Mouse (Mus musculus) intestine, embryonic 15.5 days (tissue): ENCODE results near the gene Scel. TPM values are rescaled to one million over a fixed set of nuclear protein-coding genes. Genes with fewer than 3 reads are reported as not detected.

ENCODE experiments used
- ATAC-seq: fragments of 200-750 bp; cut with Nextera tagmentation; 2 replicates; pipeline ENCODE4 v1.8.0; 2017; ENCODE audit warnings: moderate TSS enrichment, moderate library complexity
- H3K27ac ChIP-seq: fragments of 300-500 bp; sonication (generic); 2 replicates; pipeline ENCODE4 v1.5.1; 2015; ENCODE audit warnings: mild to moderate bottlenecking, inconsistent platforms
- H3K27me3 ChIP-seq: fragments of 300-500 bp; sonication (generic); replicated peaks from 2 replicates; pipeline ENCODE4 v1.6.1; 2015; ENCODE audit warnings: inconsistent platforms
- H3K36me3 ChIP-seq: fragments of 300-500 bp; sonication (generic); 2 replicates; pipeline ENCODE4 v1.6.1; 2015; ENCODE audit warnings: inconsistent platforms
- H3K4me1 ChIP-seq: fragments of 300-500 bp; sonication (generic); replicated peaks from 2 replicates; pipeline ENCODE4 v1.6.1; 2015; ENCODE audit warnings: inconsistent platforms
- H3K4me2 ChIP-seq: fragments of 300-500 bp; sonication (generic); replicated peaks from 2 replicates; pipeline ENCODE4 v1.6.1; 2015; ENCODE audit warnings: mild to moderate bottlenecking, inconsistent platforms
- H3K4me3 ChIP-seq: fragments of 300-500 bp; sonication (generic); replicated peaks from 2 replicates; pipeline ENCODE4 v1.5.1; 2015; ENCODE audit warnings: inconsistent platforms
- H3K9ac ChIP-seq: fragments of 300-500 bp; sonication (generic); 2 replicates; pipeline ENCODE4 v1.6.1; 2015; ENCODE audit warnings: inconsistent platforms
- H3K9me3 ChIP-seq: fragments of 300-500 bp; sonication (generic); 2 replicates; pipeline ENCODE4 v1.6.1; 2016; ENCODE audit warnings: inconsistent platforms
- WGBS: fragments of 180-500 bp; shearing (Covaris S2); methylation state at CpG from one replicate; pipeline ENCODE4 v1.1.7; 2015; 5-methylcytosine and 5-hydroxymethylcytosine counted together
- polyA plus RNA-seq: library from polyadenylated mRNA; unstranded; fragments of >200 nt; fragmentation: Nextera tagmentation; extraction: Ambion mirVana; gene quantifications from 2 replicates; pipeline ENCODE4 v1.2.1, GENCODE M21; 2015

Scel gene
- polyA plus RNA-seq, 1 experiment from 2014 or later: 0.75 TPM

GRCm38 (mm10) chr14:103550921-103551320 lies 37.8 kb downstream of the Scel start:
- no peaks in the 10 kb centered on the region for H3K4me1 ChIP-seq
- H3K4me3 ChIP-seq: no peak overlapping the region
- H3K27ac ChIP-seq: no peak overlapping the region
- H3K9ac ChIP-seq: no peak overlapping the region
- WGBS: 81% methylated on average over 10 of the region's 10 CpGs
- H3K9me3 ChIP-seq: no peaks in the 10 kb centered on the region
- no peaks in the 10 kb centered on the region for H3K27me3 ChIP-seq
- H3K4me2 ChIP-seq: no peak overlapping the region
- no peaks in the 10 kb centered on the region for H3K36me3 ChIP-seq
- no peak; the same call in 1 of the 2 replicates for ATAC-seq

- H3K27me3 ChIP-seq: no peaks in the 10 kb centered on the region
- no peak overlapping the region for H3K4me2 ChIP-seq
- H3K36me3 ChIP-seq: no peaks in the 10 kb centered on the region
- ATAC-seq: no peak
- WGBS: 72% methylated on average over 4 of the region's 4 CpGs
- no peaks in the 10 kb centered on the region for H3K4me1 ChIP-seq
- H3K27ac ChIP-seq: no peak overlapping the region
- no peak overlapping the region for H3K9ac ChIP-seq
- H3K9me3 ChIP-seq: no peaks in the 10 kb centered on the region
- no peak overlapping the region for H3K4me3 ChIP-seq
These were observed 38.8 kb downstream of the Scel start for GRCm38 (mm10) chr14:103551921-103552320.

DNA sequence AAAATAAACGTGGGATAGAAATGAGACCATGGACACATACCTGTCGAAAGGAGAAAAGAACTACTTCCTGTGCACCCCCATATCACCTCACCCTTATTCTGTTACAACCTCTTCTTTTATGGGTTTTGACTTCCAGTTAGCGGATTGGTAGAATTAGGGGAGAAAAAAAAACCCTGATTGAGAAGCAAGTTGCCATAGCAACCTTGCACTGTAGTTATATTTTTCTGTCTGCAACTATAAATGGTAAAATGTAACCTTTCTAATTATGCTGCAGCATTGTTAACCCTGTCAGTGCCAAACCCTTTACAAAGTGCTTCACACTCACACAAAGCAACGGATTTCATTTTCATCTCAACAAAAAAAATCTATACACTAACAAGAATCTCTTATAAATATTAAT lies 39.2 kb downstream of the Scel start:
- 69% methylated on average over 4 of the region's 4 CpGs for WGBS
- Histone ChIP-seq H3K36me3 (no peaks in the 10 kb centered on the region), H3K9ac (no peak overlapping the region), H3K27me3 (no peaks in the 10 kb centered on the region), H3K4me1 (no peaks in the 10 kb centered on the region), H3K9me3 (no peaks in the 10 kb centered on the region), H3K27ac (no peak overlapping the region), H3K4me3 (no peak overlapping the region), H3K4me2 (no peak overlapping the region)
- ATAC-seq: no peak

GRCm38 (mm10) chr14:103556609-103557008 lies 43.5 kb downstream of the Scel start:
- no peak for ATAC-seq
- no peaks in the 10 kb centered on the region for H3K36me3 ChIP-seq
- no peaks in the 10 kb centered on the region for H3K27me3 ChIP-seq
- no peak overlapping the region for H3K4me2 ChIP-seq
- H3K4me3 ChIP-seq: no peak overlapping the region
- no peaks in the 10 kb centered on the region for H3K4me1 ChIP-seq
- no peaks in the 10 kb centered on the region for H3K9me3 ChIP-seq
- WGBS: 54% methylated on average over 5 of the region's 5 CpGs
- H3K27ac ChIP-seq: no peak overlapping the region
- H3K9ac ChIP-seq: no peak overlapping the region

DNA sequence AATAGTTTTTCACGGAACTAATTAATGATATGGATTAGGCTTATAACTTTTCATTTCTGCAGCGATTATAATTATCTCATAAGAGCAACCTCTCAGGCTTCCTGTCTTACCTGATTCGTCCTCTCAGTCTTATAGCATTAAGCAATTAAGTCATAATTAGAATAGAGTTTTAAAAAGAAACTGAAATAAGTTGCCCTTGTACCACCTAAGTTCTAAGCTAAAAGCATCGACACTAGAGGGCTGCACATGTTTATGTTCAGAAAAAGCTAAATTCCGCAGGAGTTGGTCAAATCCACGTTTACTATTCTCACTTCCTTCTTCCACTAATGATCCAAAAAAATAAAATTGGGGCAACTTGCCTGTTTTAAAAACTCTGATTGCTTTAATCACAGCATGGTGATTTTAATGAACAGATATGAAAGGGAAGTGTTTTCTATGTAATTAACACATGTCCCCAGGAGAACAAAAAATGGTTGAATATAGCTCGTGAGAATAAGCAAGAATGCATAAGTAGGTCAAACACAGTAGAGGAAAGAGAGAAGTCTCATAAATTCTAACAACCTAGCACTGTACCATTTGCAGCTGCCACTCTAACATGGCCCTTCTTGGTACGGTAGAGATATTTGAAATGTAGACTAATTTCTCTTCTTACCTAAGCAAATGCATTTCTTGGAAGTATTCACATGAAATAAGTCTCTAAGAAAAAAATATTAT lies 48.4 kb downstream of the Scel start:
- no peak overlapping the region for H3K4me3 ChIP-seq
- ATAC-seq: no peak
- no peaks in the 10 kb centered on the region for H3K9me3 ChIP-seq
- no peaks in the 10 kb centered on the region for H3K4me1 ChIP-seq
- no peak overlapping the region for H3K27ac ChIP-seq
- no peaks in the 10 kb centered on the region for H3K36me3 ChIP-seq
- no peaks in the 10 kb centered on the region for H3K27me3 ChIP-seq
- no peak overlapping the region for H3K4me2 ChIP-seq
- WGBS: 80% methylated on average over 8 of the region's 8 CpGs
- H3K9ac ChIP-seq: no peak overlapping the region

DNA sequence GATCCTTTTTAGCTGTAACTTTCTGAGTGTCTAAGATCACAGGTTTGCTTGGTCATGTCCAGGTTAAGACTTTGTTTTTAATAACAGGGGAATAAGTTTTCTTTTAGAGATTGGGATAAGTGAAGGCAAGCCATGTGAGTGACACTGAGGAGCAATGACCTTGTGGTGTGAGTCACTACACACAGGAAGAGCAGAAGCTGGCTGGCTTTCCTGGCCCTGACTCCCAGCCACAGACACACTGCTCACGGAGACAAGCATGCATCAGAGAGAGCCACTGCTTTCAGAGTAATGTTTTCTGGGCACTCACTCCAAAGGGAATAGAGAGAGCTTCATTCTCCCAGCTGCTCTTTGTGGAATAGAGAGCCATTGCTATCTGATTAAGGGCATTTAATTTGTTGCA lies 54.8 kb downstream of the Scel start:
- no peak overlapping the region for H3K4me3 ChIP-seq
- no peak overlapping the region for H3K4me2 ChIP-seq
- no peak overlapping the region for H3K27ac ChIP-seq
- no peak for ATAC-seq
- 52% methylated on average over 1 of the region's 1 CpGs for WGBS
- H3K4me1 ChIP-seq: no peaks in the 10 kb centered on the region
- H3K27me3 ChIP-seq: no peaks in the 10 kb centered on the region
- no peaks in the 10 kb centered on the region for H3K9me3 ChIP-seq
- H3K9ac ChIP-seq: no peak overlapping the region
- no peaks in the 10 kb centered on the region for H3K36me3 ChIP-seq

DNA sequence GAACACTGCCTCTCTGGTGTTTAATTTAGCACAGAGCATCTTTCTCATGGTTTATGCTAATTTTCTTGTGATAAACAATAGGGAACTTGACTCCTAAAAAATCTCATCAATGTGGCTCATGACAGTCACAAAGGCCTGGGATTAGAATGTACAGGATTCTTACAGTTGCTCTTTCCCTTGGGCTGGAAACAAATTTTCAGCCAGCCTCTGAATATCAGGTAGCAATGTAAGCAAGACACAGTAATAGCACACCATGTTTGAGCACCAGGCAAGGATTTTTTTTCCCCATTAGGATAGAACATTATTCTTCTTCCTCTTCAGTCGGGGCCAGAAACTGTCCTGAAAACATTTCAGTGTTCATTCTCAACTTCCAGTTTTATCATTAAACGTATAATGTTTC lies 55.3 kb downstream of the Scel start:
- H3K4me2 ChIP-seq: no peak overlapping the region
- no peaks in the 10 kb centered on the region for H3K9me3 ChIP-seq
- no peaks in the 10 kb centered on the region for H3K4me1 ChIP-seq
- H3K27ac ChIP-seq: no peak overlapping the region
- WGBS: 65% methylated on average over 2 of the region's 2 CpGs
- H3K36me3 ChIP-seq: no peaks in the 10 kb centered on the region
- H3K9ac ChIP-seq: no peak overlapping the region
- H3K27me3 ChIP-seq: no peaks in the 10 kb centered on the region
- no peak for ATAC-seq
- H3K4me3 ChIP-seq: no peak overlapping the region

- no peak overlapping the region for H3K27ac ChIP-seq
These were observed 58.6 kb downstream of the Scel start for GRCm38 (mm10) chr14:103571598-103572320.

DNA sequence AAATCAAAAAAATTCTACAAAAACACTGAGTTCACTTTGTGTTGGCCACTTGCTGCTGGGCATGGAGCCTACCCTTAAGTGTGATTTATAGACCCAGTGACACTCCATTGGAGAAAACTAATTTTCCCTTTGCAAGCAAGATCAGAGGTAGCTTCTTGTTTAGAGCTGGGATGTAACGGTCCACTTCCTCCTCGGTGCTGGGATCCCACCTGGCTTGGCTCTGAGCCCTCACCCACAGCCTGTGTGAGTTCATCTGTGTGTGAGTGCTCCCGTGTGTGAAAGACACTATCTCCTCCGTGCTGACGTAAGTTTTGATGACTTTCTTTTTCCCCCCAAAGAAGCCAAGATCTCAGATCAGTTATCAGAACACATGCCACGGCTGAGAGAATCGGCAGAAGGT lies 62.7 kb downstream of the Scel start:
- Histone ChIP-seq H3K27ac (no peak overlapping the region), H3K9ac (no peak overlapping the region), H3K4me3 (no peak overlapping the region), H3K36me3 (no peaks in the 10 kb centered on the region), H3K4me1 (no peaks in the 10 kb centered on the region), H3K4me2 (no peak overlapping the region), H3K27me3 (no peaks in the 10 kb centered on the region), H3K9me3 (no peaks in the 10 kb centered on the region)
- no peak for ATAC-seq
- 73% methylated on average over 7 of the region's 7 CpGs for WGBS

More at GRCm38 (mm10) chr14:103571598-103572320, 58.6 kb downstream of the Scel start:
- Histone ChIP-seq H3K27me3 (no peaks in the 10 kb centered on the region), H3K9ac (no peak overlapping the region), H3K36me3 (no peaks in the 10 kb centered on the region), H3K4me3 (no peak overlapping the region), H3K9me3 (no peaks in the 10 kb centered on the region), H3K4me2 (no peak overlapping the region), H3K4me1 (no peaks in the 10 kb centered on the region)
- WGBS: 77% methylated on average over 13 of the region's 13 CpGs
- no peak for ATAC-seq

DNA sequence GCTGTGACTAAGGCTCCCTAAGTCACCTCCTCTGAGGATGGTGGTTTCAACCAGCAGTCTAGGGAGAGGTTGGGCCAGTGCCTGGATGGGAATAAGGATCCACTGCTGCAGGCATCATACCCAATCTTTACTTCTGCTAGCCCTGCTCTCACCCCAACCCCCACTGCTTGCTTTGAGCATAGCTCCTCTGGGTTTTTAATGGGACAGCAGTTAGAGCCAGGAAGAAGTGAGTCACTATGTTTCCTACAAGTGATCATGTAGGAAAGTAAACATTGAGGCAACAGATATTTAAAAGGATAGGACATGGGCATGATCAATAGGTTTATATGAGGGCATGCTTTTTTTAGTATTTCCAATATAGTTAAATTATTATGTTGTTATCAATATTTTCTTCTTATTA lies 63.9 kb downstream of the Scel start:
- Histone ChIP-seq H3K36me3 (no peaks in the 10 kb centered on the region), H3K4me3 (no peak overlapping the region), H3K4me2 (no peak overlapping the region), H3K27ac (no peak overlapping the region), H3K9me3 (no peaks in the 10 kb centered on the region), H3K9ac (no peak overlapping the region), H3K27me3 (no peaks in the 10 kb centered on the region), H3K4me1 (no peaks in the 10 kb centered on the region)
- ATAC-seq: no peak

DNA sequence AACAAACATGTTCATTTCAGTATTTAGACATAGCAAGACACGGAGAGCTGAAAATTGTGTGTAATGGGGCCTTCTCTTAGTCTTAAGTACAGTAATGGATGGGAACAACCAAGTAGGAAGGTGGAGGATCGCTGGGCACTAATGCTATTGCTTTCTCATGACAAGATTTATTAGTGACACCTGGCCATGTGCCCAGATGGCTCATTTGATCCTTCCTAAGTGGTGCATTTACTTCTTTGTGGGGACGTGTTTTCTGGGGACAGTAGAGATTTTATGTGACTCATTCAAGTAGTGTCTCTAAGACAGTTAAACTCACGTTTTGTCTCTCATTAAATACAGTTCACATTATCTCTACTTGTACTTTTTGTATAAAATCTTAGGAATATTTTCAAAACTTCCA lies 73.5 kb downstream of the Scel start:
- 56% methylated on average over 4 of the region's 4 CpGs for WGBS
- no peak overlapping the region for H3K27ac ChIP-seq

DNA sequence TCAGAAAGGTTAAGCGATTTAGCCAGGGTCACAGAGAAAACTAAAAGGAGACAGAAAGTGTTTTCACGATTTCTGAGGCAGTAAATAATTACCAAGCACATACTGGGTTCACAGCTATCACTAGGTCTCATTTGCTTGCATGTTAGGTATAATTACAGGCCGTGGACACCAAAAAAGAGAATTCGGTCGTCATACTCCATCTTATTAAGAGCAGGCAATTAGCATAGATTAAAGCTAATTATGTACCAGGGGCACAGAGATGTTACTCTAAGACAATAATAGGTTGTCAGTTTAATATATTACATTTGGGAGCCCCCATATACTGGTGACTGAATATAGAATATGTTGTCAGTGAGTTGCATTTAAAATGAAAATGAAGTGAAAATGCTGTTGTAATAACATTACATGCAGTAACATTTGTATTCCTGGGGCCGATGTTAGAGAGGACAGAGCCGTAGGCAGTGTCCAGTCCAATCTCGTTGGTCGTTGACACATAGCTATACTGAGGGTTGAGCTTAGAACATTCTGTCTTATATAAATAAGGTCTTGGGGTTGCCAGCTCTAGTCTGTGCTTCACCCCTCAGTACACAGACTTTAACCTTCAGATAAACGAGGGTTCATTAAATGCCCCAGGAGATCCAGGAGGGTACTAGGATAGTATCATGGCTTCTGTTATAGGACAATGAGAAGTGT lies 74.2 kb downstream of the Scel start:
- no peak for ATAC-seq
- Histone ChIP-seq H3K9ac (no peak overlapping the region), H3K4me1 (no peaks in the 10 kb centered on the region), H3K27me3 (no peaks in the 10 kb centered on the region), H3K9me3 (no peaks in the 10 kb centered on the region), H3K4me2 (no peak overlapping the region), H3K4me3 (no peak overlapping the region), H3K27ac (no peak overlapping the region), H3K36me3 (no peaks in the 10 kb centered on the region)
- WGBS: 83% methylated on average over 10 of the region's 10 CpGs

More for the DNA sequence above, 73.5 kb downstream of the Scel start:
- H3K4me1 ChIP-seq: no peaks in the 10 kb centered on the region
- H3K4me2 ChIP-seq: no peak overlapping the region
- ATAC-seq: no peak
- H3K36me3 ChIP-seq: no peaks in the 10 kb centered on the region
- no peak overlapping the region for H3K9ac ChIP-seq
- H3K4me3 ChIP-seq: no peak overlapping the region
- no peaks in the 10 kb centered on the region for H3K27me3 ChIP-seq
- no peaks in the 10 kb centered on the region for H3K9me3 ChIP-seq
